Mouse (Mus musculus) MEL (cell line): ENCODE results near the gene Srebf1. TPM values are rescaled to one million over a fixed set of nuclear protein-coding genes. Genes with fewer than 3 reads are reported as not detected.

ENCODE experiments used
- polyA plus RNA-seq, 2 experiments: library from polyadenylated mRNA; stranded (reverse) in 1 of 2; unstranded in 1 of 2; fragments of >175 nt in 1 of 2; fragments of >200 nt in 1 of 2; gene quantifications; 2 replicates each; pipeline versions ENCODE4 v1.2.1 to v1.2.4; 2012; ENCODE audit warnings: low replicate concordance in 2 of 2, low read depth in 1 of 2; ENCODE audit not compliant: insufficient read length in 2 of 2, insufficient read depth in 1 of 2, missing spikeins in 1 of 2
- total RNA-seq: library from RNA; depleted of rRNA; stranded (reverse); fragments of 300-350 nt; gene quantifications from 2 replicates; pipeline ENCODE4 v1.2.3, GENCODE M21; 2012; rRNA removed

Srebf1 gene
- total and polyA plus RNA-seq, 3 experiments = 241 to 288 TPM; not detected in 1

Other genes with a start within 250 kb of the Srebf1 start
- gene Pemt, start 176.1 kb downstream of the Srebf1 start, total RNA-seq = 20.0 and 27.9 TPM in 2 replicates
- gene Pemt, start 176.1 kb downstream of the Srebf1 start, polyA plus RNA-seq = 10 to 100 TPM in 1 of 2 experiments, not detected in 1; 26.1 TPM
- 25.0 and 26.3 TPM in 2 replicates for gene Rai1, start 117.6 kb downstream of the Srebf1 start, total RNA-seq
- 100 to 1,000 TPM in 1 of 2 experiments, 10 to 100 TPM in 1; 56.7 to 101 TPM for gene Rai1, start 117.6 kb downstream of the Srebf1 start, polyA plus RNA-seq
- gene Tom1l2, start 130.3 kb upstream of the Srebf1 start, total RNA-seq = 6.6 and 6.8 TPM in 2 replicates
- gene Tom1l2, start 130.3 kb upstream of the Srebf1 start, polyA plus RNA-seq = 10 to 100 TPM in 1 of 2 experiments, not detected in 1; 12.2 TPM
- 0.69 and 0.75 TPM in 2 replicates for gene Drc3, start 130.7 kb upstream of the Srebf1 start, total RNA-seq
- gene Drc3, start 130.7 kb upstream of the Srebf1 start, polyA plus RNA-seq = under 1 TPM in 1 of 2 experiments, not detected in 1; 0.91 TPM
- gene Gid4, start 194.6 kb upstream of the Srebf1 start, total RNA-seq = 25.2 and 28.6 TPM in 2 replicates
- gene Gid4, start 194.6 kb upstream of the Srebf1 start, polyA plus RNA-seq = 100 to 1,000 TPM in 1 of 2 experiments, 10 to 100 TPM in 1; 25.3 to 114 TPM
- 82.6 and 84.7 TPM in 2 replicates for gene Atpaf2, start 195.9 kb upstream of the Srebf1 start, total RNA-seq
- 100 to 1,000 TPM in 1 of 2 experiments, not detected in 1; 102 TPM for gene Atpaf2, start 195.9 kb upstream of the Srebf1 start, polyA plus RNA-seq
- gene Drg2, start 232.0 kb upstream of the Srebf1 start, total RNA-seq = 133 and 140 TPM in 2 replicates
- 100 to 1,000 TPM; 121 to 214 TPM for gene Drg2, start 232.0 kb upstream of the Srebf1 start, polyA plus RNA-seq
- gene Myo15, start 246.8 kb upstream of the Srebf1 start, total RNA-seq = 0.03 and 0.04 TPM in 2 replicates
- gene Myo15, start 246.8 kb upstream of the Srebf1 start, polyA plus RNA-seq = under 1 TPM in 1 of 2 experiments, not detected in 1; 0.07 TPM